Mouse (Mus musculus) liver, embryonic 15.5 days (tissue): ENCODE data around the gene Nfib. TPM values are rescaled to one million over a fixed set of nuclear protein-coding genes. Genes with fewer than 3 reads are reported as not detected.
A peak's percentile ranks its signal among the peaks of the same experiment; 100 is the strongest.

Experiments
- ATAC-seq: fragments of 200-750 bp; cut with Nextera tagmentation; 2 replicates; pipeline ENCODE4 v1.8.0; 2017; ENCODE audit warnings: moderate number of reproducible peaks, mild to moderate bottlenecking, moderate library complexity; ENCODE audit not compliant: insufficient read depth
- H3K27ac ChIP-seq: fragments of 300-500 bp; sonication (generic); replicated peaks from 2 replicates; pipeline ENCODE4 v1.5.1; 2015; ENCODE audit warnings: mild to moderate bottlenecking, inconsistent platforms
- H3K27me3 ChIP-seq: fragments of 300-500 bp; sonication (generic); 2 replicates; pipeline ENCODE4 v1.6.1; 2015; ENCODE audit warnings: mild to moderate bottlenecking, inconsistent platforms
- H3K36me3 ChIP-seq: fragments of 300-500 bp; sonication (generic); replicated peaks from 2 replicates; pipeline ENCODE4 v1.6.1; 2015; ENCODE audit warnings: moderate library complexity, mild to moderate bottlenecking, inconsistent platforms
- H3K4me1 ChIP-seq: fragments of 300-500 bp; sonication (generic); replicated peaks from 2 replicates; pipeline ENCODE4 v1.6.1; 2015; ENCODE audit warnings: inconsistent platforms
- H3K4me2 ChIP-seq: fragments of 300-500 bp; sonication (generic); 2 replicates; pipeline ENCODE4 v1.6.1; 2015; ENCODE audit warnings: moderate library complexity, mild to moderate bottlenecking, inconsistent platforms
- H3K4me3 ChIP-seq: fragments of 300-500 bp; sonication (generic); replicated peaks from 2 replicates; pipeline ENCODE4 v1.5.1; 2015; ENCODE audit warnings: mild to moderate bottlenecking, inconsistent platforms
- H3K9ac ChIP-seq: fragments of 300-500 bp; sonication (generic); 2 replicates; pipeline ENCODE4 v1.6.1; 2015; ENCODE audit warnings: moderate library complexity, mild to moderate bottlenecking, inconsistent platforms
- H3K9me3 ChIP-seq: fragments of 300-500 bp; sonication (generic); replicated peaks from 2 replicates; pipeline ENCODE4 v1.6.1; 2016; ENCODE audit warnings: inconsistent platforms
- WGBS: fragments of 180-500 bp; shearing (Covaris S2); methylation state at CpG from one replicate; pipeline ENCODE4 v1.1.7; 2015; ENCODE audit warnings: mixed read lengths; ENCODE audit not compliant: insufficient replicate concordance; 5-methylcytosine and 5-hydroxymethylcytosine counted together
- polyA plus RNA-seq: library from polyadenylated mRNA; unstranded; fragments of >200 nt; fragmentation: Nextera tagmentation; extraction: Ambion mirVana; gene quantifications from 2 replicates; pipeline ENCODE4 v1.2.1, GENCODE M21; 2015

Nfib gene
- polyA plus RNA-seq, 1 experiment from 2014 or later: 4.7 TPM

- H3K9ac ChIP-seq: no peak overlapping the region
- H3K27ac ChIP-seq: no peak overlapping the region
- H3K36me3 ChIP-seq: no peaks in the 10 kb centered on the region
- H3K4me1 ChIP-seq: no peaks in the 10 kb centered on the region
- peak overlapping the region; percentile 54 for H3K4me2 ChIP-seq
- H3K4me3 ChIP-seq: peak overlapping the region; percentile 23
- ATAC-seq: no peak
- peaks cover 52% of the 10 kb centered on the region for H3K27me3 ChIP-seq
- WGBS: 2% methylated on average over 30 of the region's 30 CpGs
- no peaks in the 10 kb centered on the region for H3K9me3 ChIP-seq
These were observed 167.3 kb downstream of the Nfib start for GRCm38 (mm10) chr4:82538069-82538811.

- no peak for ATAC-seq
- Histone ChIP-seq H3K9ac (no peak overlapping the region), H3K4me3 (peak overlapping the region; percentile 23), H3K27me3 (peaks cover 52% of the 10 kb centered on the region), H3K36me3 (no peaks in the 10 kb centered on the region), H3K9me3 (no peaks in the 10 kb centered on the region), H3K4me2 (peak overlapping the region; percentile 54), H3K27ac (no peak overlapping the region), H3K4me1 (no peaks in the 10 kb centered on the region; the same call in 1 of the 2 replicates)
- 3% methylated on average over 28 of the region's 28 CpGs for WGBS
These were observed 168.1 kb downstream of the Nfib start for GRCm38 (mm10) chr4:82537279-82537967.

GRCm38 (mm10) chr4:82536435-82537278, 168.9 kb downstream of the Nfib start:
- WGBS: 9% methylated on average over 36 of the region's 36 CpGs
- H3K4me2 ChIP-seq: peak overlapping the region; percentile 54
- no peak overlapping the region for H3K27ac ChIP-seq
- H3K4me3 ChIP-seq: peak overlapping the region; percentile 23
- no peaks in the 10 kb centered on the region for H3K9me3 ChIP-seq
- no peaks in the 10 kb centered on the region for H3K36me3 ChIP-seq
- no peak for ATAC-seq
- no peak overlapping the region for H3K9ac ChIP-seq
- no peaks in the 10 kb centered on the region; the same call in 1 of the 2 replicates for H3K4me1 ChIP-seq
- H3K27me3 ChIP-seq: peaks cover 52% of the 10 kb centered on the region

- no peak overlapping the region for H3K4me3 ChIP-seq
- H3K27me3 ChIP-seq: peaks cover 52% of the 10 kb centered on the region
- no peak overlapping the region for H3K9ac ChIP-seq
- H3K27ac ChIP-seq: no peak overlapping the region
- ATAC-seq: no peak
- no peaks in the 10 kb centered on the region; the same call in 1 of the 2 replicates for H3K4me1 ChIP-seq
- H3K36me3 ChIP-seq: no peaks in the 10 kb centered on the region
- WGBS: 33% methylated on average over 6 of the region's 6 CpGs
- no peaks in the 10 kb centered on the region for H3K9me3 ChIP-seq
- no peak overlapping the region for H3K4me2 ChIP-seq
These were observed 169.7 kb downstream of the Nfib start for GRCm38 (mm10) chr4:82535606-82536434.

- WGBS: 39% methylated on average over 3 of the region's 3 CpGs
These were observed 172.3 kb downstream of the Nfib start for GRCm38 (mm10) chr4:82533231-82533630.

GRCm38 (mm10) chr4:82532443-82533191, 172.9 kb downstream of the Nfib start:
- no peak overlapping the region for H3K4me3 ChIP-seq
- no peaks in the 10 kb centered on the region for H3K36me3 ChIP-seq
- H3K4me1 ChIP-seq: no peaks in the 10 kb centered on the region; the same call in 1 of the 2 replicates
- no peak overlapping the region for H3K4me2 ChIP-seq
- peaks cover 28% of the 10 kb centered on the region for H3K27me3 ChIP-seq
- WGBS: 41% methylated on average over 11 of the region's 11 CpGs
- H3K9ac ChIP-seq: no peak overlapping the region
- H3K9me3 ChIP-seq: no peaks in the 10 kb centered on the region
- ATAC-seq: no peak
- no peak overlapping the region for H3K27ac ChIP-seq

More at GRCm38 (mm10) chr4:82533231-82533630, 172.3 kb downstream of the Nfib start:
- no peak overlapping the region for H3K27ac ChIP-seq
- H3K4me1 ChIP-seq: no peaks in the 10 kb centered on the region; the same call in 1 of the 2 replicates
- H3K4me3 ChIP-seq: no peak overlapping the region
- H3K9ac ChIP-seq: no peak overlapping the region
- no peak overlapping the region for H3K4me2 ChIP-seq
- no peaks in the 10 kb centered on the region for H3K9me3 ChIP-seq
- ATAC-seq: no peak
- peaks cover 34% of the 10 kb centered on the region for H3K27me3 ChIP-seq
- H3K36me3 ChIP-seq: no peaks in the 10 kb centered on the region

GRCm38 (mm10) chr4:82531977-82532376, 173.6 kb downstream of the Nfib start:
- no peak overlapping the region for H3K27ac ChIP-seq

GRCm38 (mm10) chr4:82530875-82531353, 174.6 kb downstream of the Nfib start:
- no peak overlapping the region for H3K9ac ChIP-seq
- H3K27ac ChIP-seq: no peak overlapping the region
- H3K4me3 ChIP-seq: no peak overlapping the region
- WGBS: 41% methylated on average over 3 of the region's 3 CpGs
- no peak for ATAC-seq
- no peaks in the 10 kb centered on the region; the same call in 1 of the 2 replicates for H3K4me1 ChIP-seq
- no peaks in the 10 kb centered on the region for H3K9me3 ChIP-seq
- no peaks in the 10 kb centered on the region for H3K36me3 ChIP-seq
- no peak overlapping the region for H3K4me2 ChIP-seq
- H3K27me3 ChIP-seq: peaks cover 11% of the 10 kb centered on the region

More at GRCm38 (mm10) chr4:82531977-82532376, 173.6 kb downstream of the Nfib start:
- Histone ChIP-seq H3K4me3 (no peak overlapping the region), H3K36me3 (no peaks in the 10 kb centered on the region), H3K4me1 (no peaks in the 10 kb centered on the region; the same call in 1 of the 2 replicates), H3K27me3 (peaks cover 21% of the 10 kb centered on the region), H3K9me3 (no peaks in the 10 kb centered on the region), H3K9ac (no peak overlapping the region), H3K4me2 (no peak overlapping the region)
- WGBS: 35% methylated on average over 5 of the region's 5 CpGs
- ATAC-seq: no peak

- no peaks in the 10 kb centered on the region for H3K36me3 ChIP-seq
- H3K4me1 ChIP-seq: no peaks in the 10 kb centered on the region; the same call in 1 of the 2 replicates
- H3K9ac ChIP-seq: no peak overlapping the region
- WGBS: 56% methylated on average over 2 of the region's 2 CpGs
- ATAC-seq: no peak
- H3K4me3 ChIP-seq: no peak overlapping the region
- no peaks in the 10 kb centered on the region for H3K9me3 ChIP-seq
- H3K27ac ChIP-seq: no peak overlapping the region
- H3K27me3 ChIP-seq: no peaks in the 10 kb centered on the region
- no peak overlapping the region for H3K4me2 ChIP-seq
These were observed 176.6 kb downstream of the Nfib start for GRCm38 (mm10) chr4:82528978-82529377.
